Mouse (Mus musculus): Measurements from ENCODE around the gene Sypl. TPM values are rescaled to one million over a fixed set of nuclear protein-coding genes. Genes with fewer than 3 reads are reported as not detected.

The Sypl gene
- polyA plus RNA-seq, 2 experiments = 54.1 to 104 TPM

- 0 out of 2 replicates have a peak, but pooled peaks cover 2% of the 10 kb centered on the region for H3K4me1 ChIP-seq (ENCODE audit: control insufficient read depth, insufficient read depth, low read length)
- no peaks in the 10 kb centered on the region for H3K27me3 ChIP-seq (ENCODE audit: control insufficient read depth, insufficient read depth, low read length)
- no peak overlapping the region for H3K4me3 ChIP-seq (replicated peaks; ENCODE audit: low read length)
- TF ChIP-seq POLR2A (IDR thresholded peaks at IDR 0.05; ENCODE audit: borderline replicate concordance, extremely low read depth, insufficient read depth, insufficient read length) = no peak
- DNase-seq (ENCODE audit: low spot score) (no peak), ATAC-seq (ENCODE audit: low FRiP score, low read depth) (no peak)
- H3K36me3 ChIP-seq (ENCODE audit: control insufficient read depth, insufficient read depth, low read length) = no peaks in the 10 kb centered on the region
- WGBS = 77% methylated on average over 4 of the region's 4 CpGs
- no peaks in the 10 kb centered on the region for H3K9me3 ChIP-seq (ENCODE audit: control insufficient read depth, low read length)
- H3K4me2 ChIP-seq (replicated peaks; ENCODE audit: low read depth, low read length, severe bottlenecking) = no peak overlapping the region
- H3K27ac ChIP-seq (replicated peaks; ENCODE audit: low read depth, low read length) = no peak overlapping the region
- no peak overlapping the region for H3K9ac ChIP-seq (ENCODE audit: low read depth, low read length, severe bottlenecking)
These were observed 64.9 kb downstream of the Sypl start for GRCm38 (mm10) chr12:33018601-33019000.

GRCm38 (mm10) chr12:33020011-33020410 lies 66.3 kb downstream of the Sypl start:
- Histone ChIP-seq H3K9ac (ENCODE audit: low read depth, low read length, severe bottlenecking) (no peak overlapping the region), H3K4me2 (replicated peaks; ENCODE audit: low read depth, low read length, severe bottlenecking) (no peak overlapping the region), H3K9me3 (ENCODE audit: control insufficient read depth, low read length) (no peaks in the 10 kb centered on the region), H3K4me3 (replicated peaks; ENCODE audit: low read length) (no peak overlapping the region), H3K36me3 (ENCODE audit: control insufficient read depth, insufficient read depth, low read length) (no peaks in the 10 kb centered on the region), H3K27ac (replicated peaks; ENCODE audit: low read depth, low read length) (no peak overlapping the region), H3K4me1 (ENCODE audit: control insufficient read depth, insufficient read depth, low read length) (0 out of 2 replicates have a peak, but pooled peaks cover 2% of the 10 kb centered on the region), H3K27me3 (ENCODE audit: control insufficient read depth, insufficient read depth, low read length) (no peaks in the 10 kb centered on the region)
- TF ChIP-seq POLR2A (IDR thresholded peaks at IDR 0.05; ENCODE audit: borderline replicate concordance, extremely low read depth, insufficient read depth, insufficient read length) = no peak
- 83% methylated on average over 6 of the region's 6 CpGs for WGBS
- no peak for ATAC-seq (ENCODE audit: low FRiP score, low read depth)
- DNase-seq (ENCODE audit: low spot score) = no peak

- WGBS = 81% methylated on average over 9 of the region's 9 CpGs
- DNase-seq (ENCODE audit: low spot score) = no peak
- Histone ChIP-seq H3K9me3 (ENCODE audit: control insufficient read depth, low read length) (no peaks in the 10 kb centered on the region), H3K9ac (ENCODE audit: low read depth, low read length, severe bottlenecking) (no peak overlapping the region), H3K4me3 (replicated peaks; ENCODE audit: low read length) (no peak overlapping the region), H3K4me1 (ENCODE audit: control insufficient read depth, insufficient read depth, low read length) (0 out of 2 replicates have a peak, but pooled peaks cover 2% of the 10 kb centered on the region), H3K27ac (replicated peaks; ENCODE audit: low read depth, low read length) (no peak overlapping the region), H3K4me2 (replicated peaks; ENCODE audit: low read depth, low read length, severe bottlenecking) (no peak overlapping the region), H3K36me3 (ENCODE audit: control insufficient read depth, insufficient read depth, low read length) (no peaks in the 10 kb centered on the region), H3K27me3 (ENCODE audit: control insufficient read depth, insufficient read depth, low read length) (no peaks in the 10 kb centered on the region)
- TF ChIP-seq POLR2A (IDR thresholded peaks at IDR 0.05; ENCODE audit: borderline replicate concordance, extremely low read depth, insufficient read depth, insufficient read length) = no peak
- no peak for ATAC-seq (ENCODE audit: low FRiP score, low read depth)
These were observed 67.4 kb downstream of the Sypl start for GRCm38 (mm10) chr12:33021140-33021539.

GRCm38 (mm10) chr12:33021751-33022150 lies 68.1 kb downstream of the Sypl start:
- H3K9me3 ChIP-seq (ENCODE audit: control insufficient read depth, low read length) = no peaks in the 10 kb centered on the region
- no peak overlapping the region for H3K4me3 ChIP-seq (replicated peaks; ENCODE audit: low read length)
- no peaks in the 10 kb centered on the region for H3K27me3 ChIP-seq (ENCODE audit: control insufficient read depth, insufficient read depth, low read length)
- 91% methylated on average over 4 of the region's 4 CpGs for WGBS
- no peak overlapping the region for H3K4me2 ChIP-seq (replicated peaks; ENCODE audit: low read depth, low read length, severe bottlenecking)
- no peak overlapping the region for H3K9ac ChIP-seq (ENCODE audit: low read depth, low read length, severe bottlenecking)
- H3K27ac ChIP-seq (replicated peaks; ENCODE audit: low read depth, low read length) = no peak overlapping the region
- H3K4me1 ChIP-seq (ENCODE audit: control insufficient read depth, insufficient read depth, low read length) = 0 out of 2 replicates have a peak, but pooled peaks cover 2% of the 10 kb centered on the region
- no peaks in the 10 kb centered on the region for H3K36me3 ChIP-seq (ENCODE audit: control insufficient read depth, insufficient read depth, low read length)
- DNase-seq (ENCODE audit: low spot score) (no peak), ATAC-seq (ENCODE audit: low FRiP score, low read depth) (no peak)
- TF ChIP-seq POLR2A (IDR thresholded peaks at IDR 0.05; ENCODE audit: borderline replicate concordance, extremely low read depth, insufficient read depth, insufficient read length) = no peak

- Histone ChIP-seq H3K4me1 (ENCODE audit: control insufficient read depth, insufficient read depth, low read length) (peaks cover 15% of the 10 kb centered on the region), H3K4me2 (replicated peaks; ENCODE audit: low read depth, low read length, severe bottlenecking) (no peak overlapping the region), H3K27me3 (ENCODE audit: control insufficient read depth, insufficient read depth, low read length) (no peaks in the 10 kb centered on the region), H3K9ac (ENCODE audit: low read depth, low read length, severe bottlenecking) (no peak overlapping the region), H3K4me3 (replicated peaks; ENCODE audit: low read length) (no peak overlapping the region), H3K27ac (replicated peaks; ENCODE audit: low read depth, low read length) (no peak overlapping the region), H3K36me3 (ENCODE audit: control insufficient read depth, insufficient read depth, low read length) (no peaks in the 10 kb centered on the region), H3K9me3 (ENCODE audit: control insufficient read depth, low read length) (no peaks in the 10 kb centered on the region)
- ATAC-seq (ENCODE audit: low FRiP score, low read depth) (no peak), DNase-seq (ENCODE audit: low spot score) (no peak)
- no peak for TF ChIP-seq POLR2A (IDR thresholded peaks at IDR 0.05; ENCODE audit: borderline replicate concordance, extremely low read depth, insufficient read depth, insufficient read length)
- 46% methylated on average over 6 of the region's 6 CpGs for WGBS
These were observed 70.8 kb downstream of the Sypl start for GRCm38 (mm10) chr12:33024524-33024923.

GRCm38 (mm10) chr12:33027093-33027492 lies 73.4 kb downstream of the Sypl start:
- Histone ChIP-seq H3K27ac (replicated peaks; ENCODE audit: low read depth, low read length) (no peak overlapping the region), H3K4me2 (replicated peaks; ENCODE audit: low read depth, low read length, severe bottlenecking) (peak overlapping the region; percentile 35), H3K9me3 (ENCODE audit: control insufficient read depth, low read length) (no peaks in the 10 kb centered on the region), H3K4me1 (ENCODE audit: control insufficient read depth, insufficient read depth, low read length) (peaks cover 15% of the 10 kb centered on the region), H3K9ac (ENCODE audit: low read depth, low read length, severe bottlenecking) (no peak overlapping the region), H3K4me3 (replicated peaks; ENCODE audit: low read length) (0 out of 2 replicates have a peak overlapping the region, but pooled peaks have one; percentile 0), H3K36me3 (ENCODE audit: control insufficient read depth, insufficient read depth, low read length) (no peaks in the 10 kb centered on the region), H3K27me3 (ENCODE audit: control insufficient read depth, insufficient read depth, low read length) (no peaks in the 10 kb centered on the region)
- DNase-seq (ENCODE audit: low spot score) (peak; percentile 98), ATAC-seq (ENCODE audit: low FRiP score, low read depth) (peak; percentile 78)
- 0 out of 2 replicates have a peak, but pooled peaks have one; percentile 14 for TF ChIP-seq POLR2A (IDR thresholded peaks at IDR 0.05; ENCODE audit: borderline replicate concordance, extremely low read depth, insufficient read depth, insufficient read length)
- 2% methylated on average over 10 of the region's 10 CpGs for WGBS

Measured in limb, embryonic 14.5 days (tissue).